Mouse (Mus musculus): Measurements from ENCODE around the gene 1700056E22Rik. TPM values are rescaled to one million over a fixed set of nuclear protein-coding genes. Genes with fewer than 3 reads are reported as not detected.

Gene 1700056E22Rik
- polyA plus RNA-seq, 1 experiment from 2014 or later = 1.7 TPM

GRCm38 (mm10) chr1:184014091-184014490, 20.0 kb downstream of the 1700056E22Rik start:
- Histone ChIP-seq H3K4me2 (replicated peaks) (no peak overlapping the region), H3K9me3 (no peaks in the 10 kb centered on the region), H3K27me3 (no peaks in the 10 kb centered on the region), H3K36me3 (no peaks in the 10 kb centered on the region), H3K9ac (replicated peaks) (no peak overlapping the region), H3K4me1 (peaks cover 1% of the 10 kb centered on the region; the same call in 1 of the 2 replicates), H3K27ac (replicated peaks) (no peak overlapping the region), H3K4me3 (no peak overlapping the region)
- WGBS = 85% methylated on average over 3 of the region's 3 CpGs
- no peak for ATAC-seq (ENCODE audit: low FRiP score, low read depth)

- H3K4me2 ChIP-seq (replicated peaks) = no peak within 1 kb of the TSS
- no peaks in the 10 kb centered on the region for H3K27me3 ChIP-seq
- no peak for ATAC-seq (ENCODE audit: low FRiP score, low read depth)
- H3K9ac ChIP-seq (replicated peaks) = no peak within 1 kb of the TSS
- H3K4me3 ChIP-seq = no peak within 1 kb of the TSS
- H3K9me3 ChIP-seq = no peaks in the 10 kb centered on the region
- no peaks in the 10 kb centered on the region for H3K36me3 ChIP-seq
- WGBS = 91% methylated on average over 4 of the region's 4 CpGs
- H3K27ac ChIP-seq (replicated peaks) = no peak within 1 kb of the TSS
- no peaks in the 10 kb centered on the region for H3K4me1 ChIP-seq
Observed at GRCm38 (mm10) chr1:184013106-184013505, 21.0 kb downstream of the 1700056E22Rik start, which contains the start of gene Dusp10. Dusp10 (plus strand) TSS chr1:184013302.

GRCm38 (mm10) chr1:184011311-184011710, 22.8 kb downstream of the 1700056E22Rik start:
- Histone ChIP-seq H3K27ac (replicated peaks) (no peak overlapping the region), H3K9me3 (no peaks in the 10 kb centered on the region), H3K4me2 (replicated peaks) (no peak overlapping the region), H3K4me3 (no peak overlapping the region), H3K27me3 (no peaks in the 10 kb centered on the region), H3K36me3 (no peaks in the 10 kb centered on the region), H3K9ac (replicated peaks) (no peak overlapping the region), H3K4me1 (no peaks in the 10 kb centered on the region)
- 94% methylated on average over 6 of the region's 6 CpGs for WGBS
- ATAC-seq (ENCODE audit: low FRiP score, low read depth) = no peak

- no peaks in the 10 kb centered on the region for H3K9me3 ChIP-seq
- no peak overlapping the region for H3K4me2 ChIP-seq (replicated peaks)
- H3K9ac ChIP-seq (replicated peaks) = no peak overlapping the region
- no peaks in the 10 kb centered on the region for H3K4me1 ChIP-seq
- no peaks in the 10 kb centered on the region for H3K27me3 ChIP-seq
- H3K27ac ChIP-seq (replicated peaks) = no peak overlapping the region
- ATAC-seq (ENCODE audit: low FRiP score, low read depth) = no peak
- no peaks in the 10 kb centered on the region for H3K36me3 ChIP-seq
- H3K4me3 ChIP-seq = no peak overlapping the region
Observed at GRCm38 (mm10) chr1:184006086-184006485, 28.0 kb downstream of the 1700056E22Rik start.

GRCm38 (mm10) chr1:184005315-184006058, 28.6 kb downstream of the 1700056E22Rik start:
- Histone ChIP-seq H3K9me3 (no peaks in the 10 kb centered on the region), H3K27ac (replicated peaks) (no peak overlapping the region), H3K9ac (replicated peaks) (no peak overlapping the region), H3K36me3 (no peaks in the 10 kb centered on the region), H3K27me3 (no peaks in the 10 kb centered on the region), H3K4me1 (no peaks in the 10 kb centered on the region), H3K4me3 (no peak overlapping the region), H3K4me2 (replicated peaks) (no peak overlapping the region)
- 72% methylated on average over 6 of the region's 6 CpGs for WGBS
- ATAC-seq (ENCODE audit: low FRiP score, low read depth) = no peak

- H3K27me3 ChIP-seq = no peaks in the 10 kb centered on the region
- H3K4me1 ChIP-seq = no peaks in the 10 kb centered on the region
- no peak overlapping the region for H3K9ac ChIP-seq (replicated peaks)
- no peak overlapping the region for H3K27ac ChIP-seq (replicated peaks)
- H3K9me3 ChIP-seq = no peaks in the 10 kb centered on the region
- 69% methylated on average over 2 of the region's 2 CpGs for WGBS
- no peaks in the 10 kb centered on the region for H3K36me3 ChIP-seq
- H3K4me3 ChIP-seq = no peak overlapping the region
- ATAC-seq (ENCODE audit: low FRiP score, low read depth) = no peak
- H3K4me2 ChIP-seq (replicated peaks) = no peak overlapping the region
Observed at GRCm38 (mm10) chr1:184004311-184004710, 29.8 kb downstream of the 1700056E22Rik start.

GRCm38 (mm10) chr1:184002470-184002869, 31.6 kb downstream of the 1700056E22Rik start:
- H3K4me1 ChIP-seq = no peaks in the 10 kb centered on the region
- H3K9me3 ChIP-seq = no peaks in the 10 kb centered on the region
- H3K4me2 ChIP-seq (replicated peaks) = no peak overlapping the region
- no peaks in the 10 kb centered on the region for H3K27me3 ChIP-seq
- H3K27ac ChIP-seq (replicated peaks) = no peak overlapping the region
- no peak overlapping the region for H3K4me3 ChIP-seq
- 86% methylated on average over 2 of the region's 2 CpGs for WGBS
- ATAC-seq (ENCODE audit: low FRiP score, low read depth) = no peak
- H3K36me3 ChIP-seq = no peaks in the 10 kb centered on the region
- H3K9ac ChIP-seq (replicated peaks) = no peak overlapping the region

- H3K4me2 ChIP-seq (replicated peaks) = no peak overlapping the region
- no peaks in the 10 kb centered on the region for H3K36me3 ChIP-seq
- no peak overlapping the region for H3K9ac ChIP-seq (replicated peaks)
- 82% methylated on average over 2 of the region's 2 CpGs for whole genome bisulfite sequencing
- H3K9me3 ChIP-seq = no peaks in the 10 kb centered on the region
- no peak overlapping the region for H3K27ac ChIP-seq (replicated peaks)
- no peaks in the 10 kb centered on the region for H3K4me1 ChIP-seq
- no peak for ATAC-seq (ENCODE audit: low FRiP score, low read depth)
- H3K4me3 ChIP-seq = no peak overlapping the region
- no peaks in the 10 kb centered on the region for H3K27me3 ChIP-seq
Observed at GRCm38 (mm10) chr1:183997207-183997606, 36.9 kb downstream of the 1700056E22Rik start.

- no peak overlapping the region for H3K27ac ChIP-seq (replicated peaks)
- no peak overlapping the region for H3K4me3 ChIP-seq
- H3K9me3 ChIP-seq = no peaks in the 10 kb centered on the region
- WGBS = 87% methylated on average over 2 of the region's 2 CpGs
- ATAC-seq (ENCODE audit: low FRiP score, low read depth) = no peak
- no peaks in the 10 kb centered on the region for H3K36me3 ChIP-seq
- H3K4me1 ChIP-seq = no peaks in the 10 kb centered on the region
- H3K9ac ChIP-seq (replicated peaks) = no peak overlapping the region
- H3K27me3 ChIP-seq = no peaks in the 10 kb centered on the region
- no peak overlapping the region for H3K4me2 ChIP-seq (replicated peaks)
Observed at GRCm38 (mm10) chr1:183991921-183992320, 42.2 kb downstream of the 1700056E22Rik start.

GRCm38 (mm10) chr1:183987711-183988245, 46.3 kb downstream of the 1700056E22Rik start:
- no peaks in the 10 kb centered on the region for H3K27me3 ChIP-seq
- H3K9me3 ChIP-seq = no peaks in the 10 kb centered on the region
- H3K4me1 ChIP-seq = no peaks in the 10 kb centered on the region
- WGBS = 96% methylated on average over 7 of the region's 7 CpGs
- no peak for ATAC-seq (ENCODE audit: low FRiP score, low read depth)
- H3K36me3 ChIP-seq = no peaks in the 10 kb centered on the region
- no peak overlapping the region for H3K27ac ChIP-seq (replicated peaks)
- no peak overlapping the region for H3K4me2 ChIP-seq (replicated peaks)
- H3K9ac ChIP-seq (replicated peaks) = no peak overlapping the region
- H3K4me3 ChIP-seq = no peak overlapping the region
